Mouse (Mus musculus): ENCODE data around the gene Unc5b. TPM values are rescaled to one million over a fixed set of nuclear protein-coding genes. Genes with fewer than 3 reads are reported as not detected.
A peak's percentile ranks its signal among the peaks of the same experiment; 100 is the strongest.
"Not testable (repeated sequence)": the region's sequence is repeated elsewhere in the genome, so short reads cannot be mapped to it uniquely, and the experiment has no call there.

The Unc5b gene
- polyA plus RNA-seq (2015; fragmentation: Nextera tagmentation; extraction: Ambion mirVana) = 12.1 and 13.9 TPM in 2 replicates

GRCm38 (mm10) chr10:60831379-60831778 lies at the start of gene Unc5b:
Unc5b (minus strand) TSS chr10:60831581.
- ATAC-seq (ENCODE audit: extremely low read depth, insufficient number of reproducible peaks, low FRiP score, low TSS enrichment) = peak; percentile 84
- H3K27ac ChIP-seq (replicated peaks) = peak within 1 kb of the TSS; percentile 95
- H3K4me1 ChIP-seq = peaks cover 46% of the 10 kb centered on the region
- H3K36me3 ChIP-seq = no peaks in the 10 kb centered on the region; the same call in 1 of the 2 replicates
- H3K27me3 ChIP-seq (replicated peaks) = no peaks in the 10 kb centered on the region; the same call in 1 of the 2 replicates
- H3K9ac ChIP-seq = peak within 1 kb of the TSS; percentile 94
- peak within 1 kb of the TSS; percentile 75 for H3K4me3 ChIP-seq
- under 1% methylated on average over 50 of the region's 53 CpGs for WGBS
- no peaks in the 10 kb centered on the region for H3K9me3 ChIP-seq
- H3K4me2 ChIP-seq = peak within 1 kb of the TSS; percentile 75

GRCm38 (mm10) chr10:60879817-60880216 lies 48.4 kb upstream of the Unc5b start:
- Histone ChIP-seq H3K9ac (no peak overlapping the region), H3K27me3 (replicated peaks) (no peaks in the 10 kb centered on the region), H3K9me3 (no peaks in the 10 kb centered on the region), H3K27ac (replicated peaks) (no peak overlapping the region), H3K4me1 (no peaks in the 10 kb centered on the region), H3K4me3 (no peak overlapping the region), H3K4me2 (no peak overlapping the region), H3K36me3 (no peaks in the 10 kb centered on the region)
- 73% methylated on average over 4 of the region's 4 CpGs for WGBS
- ATAC-seq (ENCODE audit: extremely low read depth, insufficient number of reproducible peaks, low FRiP score, low TSS enrichment) = no peak

GRCm38 (mm10) chr10:60877075-60877474 lies 45.7 kb upstream of the Unc5b start:
- no peak overlapping the region for H3K9ac ChIP-seq
- WGBS = 75% methylated on average over 5 of the region's 5 CpGs
- ATAC-seq (ENCODE audit: extremely low read depth, insufficient number of reproducible peaks, low FRiP score, low TSS enrichment) = no peak
- no peaks in the 10 kb centered on the region for H3K4me1 ChIP-seq
- H3K9me3 ChIP-seq = no peaks in the 10 kb centered on the region
- H3K4me3 ChIP-seq = no peak overlapping the region
- H3K27ac ChIP-seq (replicated peaks) = no peak overlapping the region
- no peak overlapping the region for H3K4me2 ChIP-seq
- no peaks in the 10 kb centered on the region for H3K36me3 ChIP-seq
- no peaks in the 10 kb centered on the region for H3K27me3 ChIP-seq (replicated peaks)

GRCm38 (mm10) chr10:60875011-60875410 lies 43.6 kb upstream of the Unc5b start:
- no peaks in the 10 kb centered on the region for H3K9me3 ChIP-seq
- H3K27ac ChIP-seq (replicated peaks) = no peak overlapping the region
- no peaks in the 10 kb centered on the region for H3K27me3 ChIP-seq (replicated peaks)
- no peaks in the 10 kb centered on the region for H3K36me3 ChIP-seq
- no peak overlapping the region for H3K4me3 ChIP-seq
- ATAC-seq (ENCODE audit: extremely low read depth, insufficient number of reproducible peaks, low FRiP score, low TSS enrichment) = no peak
- no peak overlapping the region for H3K4me2 ChIP-seq
- no peaks in the 10 kb centered on the region for H3K4me1 ChIP-seq
- H3K9ac ChIP-seq = no peak overlapping the region
- WGBS = 92% methylated on average over 1 of the region's 1 CpGs

GRCm38 (mm10) chr10:60863318-60863717 lies 31.9 kb upstream of the Unc5b start:
- Histone ChIP-seq H3K4me2 (no peak overlapping the region), H3K27ac (replicated peaks) (no peak overlapping the region), H3K27me3 (replicated peaks) (0 out of 2 replicates have a peak, but pooled peaks cover 4% of the 10 kb centered on the region), H3K4me1 (no peaks in the 10 kb centered on the region), H3K9me3 (no peaks in the 10 kb centered on the region), H3K9ac (no peak overlapping the region), H3K36me3 (no peaks in the 10 kb centered on the region), H3K4me3 (no peak overlapping the region)
- WGBS = 75% methylated on average over 6 of the region's 6 CpGs
- no peak for ATAC-seq (ENCODE audit: extremely low read depth, insufficient number of reproducible peaks, low FRiP score, low TSS enrichment)

- H3K4me3 ChIP-seq = no peak overlapping the region
- 0 out of 2 replicates have a peak, but pooled peaks cover 4% of the 10 kb centered on the region for H3K27me3 ChIP-seq (replicated peaks)
- ATAC-seq (ENCODE audit: extremely low read depth, insufficient number of reproducible peaks, low FRiP score, low TSS enrichment) = no peak
- no peaks in the 10 kb centered on the region for H3K36me3 ChIP-seq
- no peak overlapping the region for H3K27ac ChIP-seq (replicated peaks)
- no peaks in the 10 kb centered on the region for H3K9me3 ChIP-seq
- no peak overlapping the region for H3K9ac ChIP-seq
- H3K4me1 ChIP-seq = no peaks in the 10 kb centered on the region
- no peak overlapping the region for H3K4me2 ChIP-seq
- WGBS = 67% methylated on average over 25 of the region's 25 CpGs
Observed at GRCm38 (mm10) chr10:60862477-60863293, 31.3 kb upstream of the Unc5b start.

GRCm38 (mm10) chr10:60845271-60845670 lies 13.9 kb upstream of the Unc5b start:
- not testable (repeated sequence) for H3K4me3 ChIP-seq; H3K27me3 ChIP-seq (replicated peaks); H3K27ac ChIP-seq (replicated peaks); H3K36me3 ChIP-seq; H3K9ac ChIP-seq; H3K4me2 ChIP-seq; H3K9me3 ChIP-seq; H3K4me1 ChIP-seq; ATAC-seq (ENCODE audit: extremely low read depth, insufficient number of reproducible peaks, low FRiP score, low TSS enrichment)

GRCm38 (mm10) chr10:60838816-60839215 lies 7.4 kb upstream of the Unc5b start:
- Histone ChIP-seq H3K9ac (peak overlapping the region; percentile 38; the same call in 1 of the 2 replicates), H3K27me3 (replicated peaks) (no peaks in the 10 kb centered on the region; the same call in 1 of the 2 replicates), H3K4me1 (peaks cover 20% of the 10 kb centered on the region), H3K9me3 (no peaks in the 10 kb centered on the region), H3K27ac (replicated peaks) (no peak overlapping the region; the same call in 1 of the 2 replicates), H3K4me3 (peak overlapping the region; percentile 18), H3K36me3 (no peaks in the 10 kb centered on the region), H3K4me2 (peak overlapping the region; percentile 60)
- 21% methylated on average over 19 of the region's 19 CpGs for WGBS
- ATAC-seq (ENCODE audit: extremely low read depth, insufficient number of reproducible peaks, low FRiP score, low TSS enrichment) = no peak

GRCm38 (mm10) chr10:60834949-60835348 lies 3.6 kb upstream of the Unc5b start:
- H3K36me3 ChIP-seq = no peaks in the 10 kb centered on the region
- no peak overlapping the region for H3K27ac ChIP-seq (replicated peaks)
- H3K4me3 ChIP-seq = no peak overlapping the region
- no peak overlapping the region for H3K9ac ChIP-seq
- H3K9me3 ChIP-seq = no peaks in the 10 kb centered on the region
- no peaks in the 10 kb centered on the region; the same call in 1 of the 2 replicates for H3K27me3 ChIP-seq (replicated peaks)
- peaks cover 29% of the 10 kb centered on the region for H3K4me1 ChIP-seq
- ATAC-seq (ENCODE audit: extremely low read depth, insufficient number of reproducible peaks, low FRiP score, low TSS enrichment) = no peak
- WGBS = 4% methylated on average over 13 of the region's 13 CpGs
- H3K4me2 ChIP-seq = no peak overlapping the region

GRCm38 (mm10) chr10:60832664-60833173 lies 1.3 kb upstream of the Unc5b start:
- WGBS = 70% methylated on average over 12 of the region's 12 CpGs
- no peak for ATAC-seq (ENCODE audit: extremely low read depth, insufficient number of reproducible peaks, low FRiP score, low TSS enrichment)
- no peak overlapping the region for H3K4me2 ChIP-seq
- H3K4me1 ChIP-seq = peaks cover 37% of the 10 kb centered on the region
- no peaks in the 10 kb centered on the region; the same call in 1 of the 2 replicates for H3K27me3 ChIP-seq (replicated peaks)
- H3K4me3 ChIP-seq = no peak overlapping the region
- H3K9me3 ChIP-seq = no peaks in the 10 kb centered on the region
- H3K36me3 ChIP-seq = no peaks in the 10 kb centered on the region; the same call in 1 of the 2 replicates
- H3K27ac ChIP-seq (replicated peaks) = no peak overlapping the region
- H3K9ac ChIP-seq = no peak overlapping the region

- no peaks in the 10 kb centered on the region for H3K9me3 ChIP-seq
- peak overlapping the region; percentile 95 for H3K27ac ChIP-seq (replicated peaks)
- H3K4me1 ChIP-seq = peaks cover 52% of the 10 kb centered on the region
- peak overlapping the region; percentile 75 for H3K4me2 ChIP-seq
- H3K9ac ChIP-seq = peak overlapping the region; percentile 94
- no peaks in the 10 kb centered on the region; the same call in 1 of the 2 replicates for H3K36me3 ChIP-seq
- peak overlapping the region; percentile 75 for H3K4me3 ChIP-seq
- no peaks in the 10 kb centered on the region; the same call in 1 of the 2 replicates for H3K27me3 ChIP-seq (replicated peaks)
- ATAC-seq (ENCODE audit: extremely low read depth, insufficient number of reproducible peaks, low FRiP score, low TSS enrichment) = no peak; the same call in 1 of the 2 replicates
- under 1% methylated on average over 78 of the region's 78 CpGs for WGBS
Observed at GRCm38 (mm10) chr10:60830556-60831350, 628 bp downstream of the Unc5b start.
